Mouse (Mus musculus): ENCODE results near the gene Gosr2.

- no peak for TF ChIP-seq POLR2A (IDR thresholded peaks at IDR 0.05; ENCODE audit: insufficient read length, low read depth)
- TF ChIP-seq MYOG (IDR thresholded peaks at IDR 0.05; ENCODE audit: control insufficient read depth in 1 of 3, insufficient read depth in 1 of 3, insufficient read length in 2 of 3, low read depth in 2 of 3), result no peak
- TF ChIP-seq E2F4 (IDR thresholded peaks at IDR 0.05; ENCODE audit: insufficient read depth), result no peak
Observed at GRCm38 (mm10) chr11:103653359-103653965, 44.2 kb downstream of the Gosr2 start.

All from myocyte (in vitro differentiated cells).